Mouse (Mus musculus): Measurements from ENCODE around the gene Fam71f2. TPM values are rescaled to one million over a fixed set of nuclear protein-coding genes. Genes with fewer than 3 reads are reported as not detected.
A peak's percentile ranks its signal among the peaks of the same experiment; 100 is the strongest.

Fam71f2 gene
- total RNA-seq, 2 experiments from 2014 or later: 0.60 to 0.86 TPM

- peak in 1 of 2 experiments; percentile 18 for DNase-seq
Measured at GRCm38 (mm10) chr6:29278513-29279267, 703 bp upstream of the Fam71f2 start.

GRCm38 (mm10) chr6:29280671-29281070, 1.3 kb downstream of the Fam71f2 start:
- no peak for DNase-seq

- no peak for DNase-seq
Measured at GRCm38 (mm10) chr6:29286870-29287269, 7.5 kb downstream of the Fam71f2 start.

- no peak for DNase-seq
Measured at GRCm38 (mm10) chr6:29287481-29287880, 8.1 kb downstream of the Fam71f2 start.

GRCm38 (mm10) chr6:29287944-29288343, 8.6 kb downstream of the Fam71f2 start:
- no peak for DNase-seq

GRCm38 (mm10) chr6:29288651-29289050, 9.3 kb downstream of the Fam71f2 start:
- no peak for DNase-seq

- no peak for DNase-seq
Measured at GRCm38 (mm10) chr6:29299112-29299511, 19.7 kb downstream of the Fam71f2 start.

GRCm38 (mm10) chr6:29303251-29303650, 23.9 kb downstream of the Fam71f2 start:
- DNase-seq: no peak

GRCm38 (mm10) chr6:29303726-29304125, 24.3 kb downstream of the Fam71f2 start:
- DNase-seq: no peak

GRCm38 (mm10) chr6:29305462-29305861, 26.1 kb downstream of the Fam71f2 start:
- DNase-seq: no peak

- no peak for DNase-seq
Measured at GRCm38 (mm10) chr6:29308846-29309605, 29.6 kb downstream of the Fam71f2 start.

- no peak for DNase-seq
Measured at GRCm38 (mm10) chr6:29313690-29314202, 34.4 kb downstream of the Fam71f2 start.

GRCm38 (mm10) chr6:29317286-29317685, 37.9 kb downstream of the Fam71f2 start:
- no peak for DNase-seq

GRCm38 (mm10) chr6:29317941-29318340, 38.5 kb downstream of the Fam71f2 start:
- DNase-seq: no peak

GRCm38 (mm10) chr6:29318879-29319278, 39.5 kb downstream of the Fam71f2 start, which contains the start of gene Fam71f1:
Fam71f1 (plus strand) TSS chr6:29319140.
- no peak for DNase-seq

- DNase-seq: no peak
Measured at GRCm38 (mm10) chr6:29321586-29321985, 42.2 kb downstream of the Fam71f2 start.

- no peak for DNase-seq
Measured at GRCm38 (mm10) chr6:29322147-29322546, 42.8 kb downstream of the Fam71f2 start.

GRCm38 (mm10) chr6:29322735-29323134, 43.3 kb downstream of the Fam71f2 start:
- no peak for DNase-seq

- DNase-seq: no peak
Measured at GRCm38 (mm10) chr6:29326961-29327360, 47.6 kb downstream of the Fam71f2 start.

- DNase-seq: no peak
Measured at GRCm38 (mm10) chr6:29329514-29329913, 50.1 kb downstream of the Fam71f2 start.
